Mouse (Mus musculus) cerebellum, adult 2 months (tissue): Measurements from ENCODE around the gene Qrich2.

Experiments used
- CTCF ChIP-seq: fragments of 200-500 bp; IDR thresholded peaks from 2 replicates; pipeline ENCODE4 v1.5.1; 2011; ENCODE audit warnings: low read depth, mild to moderate bottlenecking, control low read depth, low read length, moderate library complexity, borderline replicate concordance; ENCODE audit not compliant: insufficient read depth
- POLR2A ChIP-seq: fragments of 200-500 bp; IDR thresholded peaks from 2 replicates; pipeline ENCODE4 v1.6.1; 2011; ENCODE audit warnings: low read length, control low read depth, borderline replicate concordance; ENCODE audit not compliant: insufficient read depth

GRCm38 (mm10) chr11:116431428-116432077 lies 34.5 kb downstream of the Qrich2 start:
- no peak for TF ChIP-seq CTCF
- no peak for TF ChIP-seq POLR2A
